19 mouse cellular contexts compared by ENCODE assay signal in the genomic region with DNA sequence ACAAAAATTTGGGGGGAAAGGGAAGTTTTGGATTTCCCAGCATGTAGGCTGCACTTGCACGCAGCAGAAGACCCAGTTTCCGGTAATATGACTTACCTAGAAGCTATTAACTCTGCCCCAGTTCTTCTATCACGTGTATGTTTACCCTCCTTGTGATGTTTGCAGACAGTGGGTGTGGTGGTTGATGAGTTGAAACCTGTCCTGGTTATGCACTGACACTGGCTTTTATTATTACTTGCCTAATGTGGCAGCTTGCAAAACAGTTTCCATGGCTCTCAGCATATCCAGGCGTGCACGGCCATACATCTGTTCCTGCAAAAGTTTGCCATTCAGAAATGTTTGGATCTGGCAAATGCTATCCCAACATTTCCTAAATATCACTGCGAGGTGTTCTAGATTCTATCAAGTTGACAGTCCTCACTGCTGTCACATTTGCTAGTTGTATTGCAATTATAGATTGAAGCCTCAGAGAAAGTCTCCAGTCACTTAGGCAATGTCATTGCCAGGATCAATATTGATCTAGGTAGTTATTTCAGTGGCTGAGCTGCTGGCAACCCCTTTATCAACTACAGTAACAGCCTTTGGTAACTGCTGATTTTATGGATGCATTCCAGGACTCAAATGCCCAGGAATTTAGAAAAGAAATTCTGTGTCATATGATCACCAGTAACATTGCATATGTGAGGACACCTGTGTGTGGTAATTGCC.
DNase-seq lines count a peak whose midpoint lies in the region; ATAC-seq and TF ChIP-seq lines count a peak whose summit lies in the region.
"Had no signal": no experiment of that assay in that cellular context is flagged by ENCODE, and none has a peak within 500 bp of the region (broad histone marks: within the 10 kb centered on the region; RNA-seq: fewer than 3 reads in every experiment).

No protein-coding gene starts in this region.

- WGBS in liver, embryonic 13.5 days (ENCODE audit: insufficient replicate concordance): 56% methylated on average over 6 of the region's 6 CpGs
- WGBS in liver, embryonic 12.5 days (ENCODE audit: insufficient replicate concordance): 59% methylated on average over 6 of the region's 6 CpGs
- 38% methylated on average over 6 of the region's 6 CpGs for WGBS in intestine, postnatal 0 days
- WGBS in stomach, embryonic 15.5 days: 59% methylated on average over 6 of the region's 6 CpGs

- H3K9me3 ChIP-seq in liver, embryonic 13.5 days (replicated peaks): no peaks in the 10 kb centered on the region
- H3K9me3 ChIP-seq in liver, embryonic 12.5 days (replicated peaks): no peaks in the 10 kb centered on the region
- H3K9me3 ChIP-seq in intestine, postnatal 0 days (ENCODE audit: control insufficient read depth): no peaks in the 10 kb centered on the region
- H3K9me3 ChIP-seq in stomach, embryonic 15.5 days: no peaks in the 10 kb centered on the region
- H3K9me3 ChIP-seq: embryonic facial prominence, embryonic 12.5 days; forebrain, embryonic 10.5 days; heart, embryonic 13.5 days; hindbrain, embryonic 13.5 days; kidney, embryonic 15.5 days; midbrain, embryonic 12.5 days; neural tube, embryonic 12.5 days had no signal

- no peak overlapping the region for H3K4me3 ChIP-seq in liver, embryonic 13.5 days (replicated peaks)
- H3K4me3 ChIP-seq in liver, embryonic 12.5 days: no peak overlapping the region
- no peak overlapping the region for H3K4me3 ChIP-seq in intestine, postnatal 0 days (ENCODE audit: low read depth, low read length)
- H3K4me3 ChIP-seq in stomach, embryonic 15.5 days (replicated peaks): no peak overlapping the region
- H3K4me3 ChIP-seq: embryonic facial prominence, embryonic 12.5 days; forebrain, embryonic 10.5 days; heart, embryonic 13.5 days; hindbrain, embryonic 13.5 days; kidney, embryonic 15.5 days; layer of hippocampus, adult 2 months; midbrain, embryonic 12.5 days; neural tube, embryonic 12.5 days had no signal

- no peaks in the 10 kb centered on the region for H3K27me3 ChIP-seq in liver, embryonic 13.5 days
- no peaks in the 10 kb centered on the region for H3K27me3 ChIP-seq in liver, embryonic 12.5 days (replicated peaks)
- no peaks in the 10 kb centered on the region for H3K27me3 ChIP-seq in intestine, postnatal 0 days (replicated peaks; ENCODE audit: control insufficient read depth, insufficient read depth, low read length)
- H3K27me3 ChIP-seq in stomach, embryonic 15.5 days (replicated peaks): no peaks in the 10 kb centered on the region
- H3K27me3 ChIP-seq: embryonic facial prominence, embryonic 12.5 days; heart, embryonic 13.5 days; hindbrain, embryonic 13.5 days; kidney, embryonic 15.5 days; midbrain, embryonic 12.5 days; neural tube, embryonic 12.5 days had no signal

- H3K36me3 ChIP-seq in liver, embryonic 13.5 days: no peaks in the 10 kb centered on the region
- H3K36me3 ChIP-seq in liver, embryonic 12.5 days: no peaks in the 10 kb centered on the region
- no peaks in the 10 kb centered on the region for H3K36me3 ChIP-seq in intestine, postnatal 0 days (ENCODE audit: control insufficient read depth, insufficient read depth)
- H3K36me3 ChIP-seq in stomach, embryonic 15.5 days: no peaks in the 10 kb centered on the region
- H3K36me3 ChIP-seq: embryonic facial prominence, embryonic 12.5 days; forebrain, embryonic 10.5 days; heart, embryonic 13.5 days; hindbrain, embryonic 13.5 days; kidney, embryonic 15.5 days; midbrain, embryonic 12.5 days; neural tube, embryonic 12.5 days had no signal

- no peak overlapping the region for H3K9ac ChIP-seq in liver, embryonic 13.5 days
- no peak overlapping the region for H3K9ac ChIP-seq in liver, embryonic 12.5 days
- H3K9ac ChIP-seq in intestine, postnatal 0 days (ENCODE audit: low read depth, low read length): no peak overlapping the region
- no peak overlapping the region for H3K9ac ChIP-seq in stomach, embryonic 15.5 days
- H3K9ac ChIP-seq: embryonic facial prominence, embryonic 12.5 days; heart, embryonic 13.5 days; hindbrain, embryonic 13.5 days; kidney, embryonic 15.5 days; midbrain, embryonic 12.5 days; neural tube, embryonic 12.5 days had no signal

- H3K4me1 ChIP-seq in liver, embryonic 13.5 days (replicated peaks): peaks cover 8% of the 10 kb centered on the region; the same call in 1 of the 2 replicates
- H3K4me1 ChIP-seq in liver, embryonic 12.5 days: peaks cover 3% of the 10 kb centered on the region
- no peaks in the 10 kb centered on the region for H3K4me1 ChIP-seq in intestine, postnatal 0 days (replicated peaks; ENCODE audit: control insufficient read depth, insufficient read depth, low read length)
- peaks cover 3% of the 10 kb centered on the region; the same call in 1 of the 2 replicates for H3K4me1 ChIP-seq in stomach, embryonic 15.5 days
- H3K4me1 ChIP-seq: embryonic facial prominence, embryonic 12.5 days; forebrain, embryonic 10.5 days; hindbrain, embryonic 13.5 days; kidney, embryonic 15.5 days; midbrain, embryonic 12.5 days; neural tube, embryonic 12.5 days had no signal

- H3K4me2 ChIP-seq in liver, embryonic 13.5 days: no peak overlapping the region
- no peak overlapping the region for H3K4me2 ChIP-seq in liver, embryonic 12.5 days
- H3K4me2 ChIP-seq in intestine, postnatal 0 days (replicated peaks; ENCODE audit: low read depth): no peak overlapping the region
- H3K4me2 ChIP-seq in stomach, embryonic 15.5 days: no peak overlapping the region
- H3K4me2 ChIP-seq: embryonic facial prominence, embryonic 12.5 days; heart, embryonic 13.5 days; hindbrain, embryonic 13.5 days; kidney, embryonic 15.5 days; midbrain, embryonic 12.5 days; neural tube, embryonic 12.5 days had no signal

- no peak for TF ChIP-seq CTCF in intestine, postnatal 0 days (IDR thresholded peaks at IDR 0.05; ENCODE audit: low read depth)

- H3K27ac ChIP-seq in liver, embryonic 13.5 days: no peak overlapping the region
- no peak overlapping the region for H3K27ac ChIP-seq in liver, embryonic 12.5 days
- no peak overlapping the region for H3K27ac ChIP-seq in intestine, postnatal 0 days (ENCODE audit: low read depth, low read length)
- no peak overlapping the region for H3K27ac ChIP-seq in stomach, embryonic 15.5 days
- H3K27ac ChIP-seq: embryonic facial prominence, embryonic 12.5 days; forebrain, embryonic 10.5 days; heart, embryonic 13.5 days; hindbrain, embryonic 13.5 days; kidney, embryonic 15.5 days; midbrain, embryonic 12.5 days; neural tube, embryonic 12.5 days had no signal

- ATAC-seq in liver, embryonic 13.5 days (ENCODE audit: low read depth): 0 out of 2 replicates have a peak, but pooled peaks have one; percentile 29
- no peak for ATAC-seq in liver, embryonic 12.5 days
- 0 out of 2 replicates have a peak, but pooled peaks have one; percentile 27 for ATAC-seq in intestine, postnatal 0 days
- peak; percentile 31; the same call in 1 of the 2 replicates for ATAC-seq in stomach, embryonic 15.5 days (ENCODE audit: insufficient read depth, low FRiP score, low read depth)
- ATAC-seq: inflammation-experienced regulatory T-cells, adult 6 months; lung, postnatal 0 days had no signal

- no peak for DNase-seq in liver, embryonic 13.5 days
- DNase-seq in gonadal fat pad, adult 2 months (ENCODE audit: low read depth): peak; percentile 67
- DNase-seq in thymus, postnatal 4 days: no peak
- DNase-seq in retina, embryonic 14.5 days (ENCODE audit: low spot score): no peak
- DNase-seq in kidney, postnatal 14 days: no peak
- DNase-seq: cerebellum, adult 9-10 months had no signal
